Mouse (Mus musculus): ENCODE data around the gene Naa15. TPM values are rescaled to one million over a fixed set of nuclear protein-coding genes. Genes with fewer than 3 reads are reported as not detected.

Gene Naa15
- total and polyA plus RNA-seq, 3 experiments: 27.6 to 95.3 (median 59.0) TPM

DNA sequence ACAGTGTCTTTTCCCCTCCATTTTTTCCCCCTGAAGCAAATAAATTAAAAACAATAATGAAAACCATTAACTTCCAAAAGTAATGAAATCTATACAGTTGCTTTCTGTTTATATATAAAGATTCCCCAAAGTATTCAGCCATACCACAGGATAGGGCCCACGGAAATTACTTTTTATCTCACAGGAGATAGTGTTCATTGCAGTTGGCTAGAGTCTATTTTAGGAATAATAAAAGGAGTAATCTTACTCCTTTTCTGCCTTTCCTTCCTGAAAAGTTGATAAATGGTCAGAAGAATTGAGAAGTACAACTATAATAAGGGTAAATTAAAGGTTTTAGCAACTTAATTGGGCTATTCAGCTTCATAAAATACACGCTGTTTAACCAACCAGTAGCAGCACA, 53.6 kb downstream of the Naa15 start:
- peaks cover 0 to 4% of the 10 kb centered on the region in 2 experiments; a peak in 1 of 4 replicates for H3K4me1 ChIP-seq (ENCODE audit: control insufficient read depth in 1 of 2, insufficient read depth in 2 of 2)

GRCm38 (mm10) chr3:51475706-51476105, 60.8 kb downstream of the Naa15 start:
- dilution Hi-C loops (cut with MboI; ENCODE audit: extremely low pct_ligation_motif_present, extremely low pct_unique_long_range_greater_than_20kb, low sequenced_read_pairs): no loop called here
- H3K9me3 ChIP-seq (replicated peaks; ENCODE audit: low read length): no peaks in the 10 kb centered on the region
- no peak for DNase-seq (ENCODE audit: extremely low read depth)
- in situ Hi-C loops (cut with MboI; ENCODE audit: low pct_ligation_motif_present, low pct_unique_long_range_greater_than_20kb, low sequenced_read_pairs): no loop called here
- H3K36me3 ChIP-seq (replicated peaks in 1 of 2; ENCODE audit: control insufficient read depth in 1 of 2, insufficient read depth in 1 of 2, low read length in 1 of 2): peaks cover 27 to 52% of the 10 kb centered on the region in 2 experiments
- H3K4me3 ChIP-seq (replicated peaks in 1 of 3; ENCODE audit: low read depth in 2 of 3, low read length in 2 of 3, poor library complexity in 1 of 3): no peak overlapping the region
- H3K27ac ChIP-seq (ENCODE audit: insufficient read depth, low read depth): no peak overlapping the region
- H3K4me1 ChIP-seq (ENCODE audit: control insufficient read depth in 1 of 2, insufficient read depth in 2 of 2): no peaks in the 10 kb centered on the region
- TF ChIP-seq BHLHE40 (IDR thresholded peaks at IDR 0.05; ENCODE audit: low read depth, low read length) (no peak), ZC3H11A (IDR thresholded peaks at IDR 0.05; ENCODE audit: low read depth, low read length) (no peak), POLR2AphosphoS2 (IDR thresholded peaks at IDR 0.05; ENCODE audit: low read depth, low read length) (no peak), JUND (conservative IDR thresholded peaks at IDR 0.05; ENCODE audit: low read depth, low read length) (no peak), RAD21 (IDR thresholded peaks at IDR 0.05; ENCODE audit: low read depth, low read length) (no peak), NELFE (IDR thresholded peaks at IDR 0.05; ENCODE audit: low read depth, low read length) (no peak), SIN3A (IDR thresholded peaks at IDR 0.05; ENCODE audit: low read length) (no peak), ZMIZ1 (IDR thresholded peaks at IDR 0.05; ENCODE audit: low read depth, low read length) (no peak), KAT2A (IDR thresholded peaks at IDR 0.05; ENCODE audit: insufficient replicate concordance, low read length) (no peak), MAFK (IDR thresholded peaks at IDR 0.05; ENCODE audit: insufficient replicate concordance, low read length) (no peak)
- H3K79me2 ChIP-seq (replicated peaks; ENCODE audit: control insufficient read depth, extremely low read depth, insufficient read depth, poor library complexity, severe bottlenecking): no peaks in the 10 kb centered on the region; the same call in 1 of the 2 replicates
- no peak overlapping the region for H3K4me2 ChIP-seq (ENCODE audit: insufficient read depth, low read depth, poor library complexity, severe bottlenecking)
- H3K9ac ChIP-seq (ENCODE audit: insufficient read depth, low read depth): no peak overlapping the region
- H3K27me3 ChIP-seq (replicated peaks): no peaks in the 10 kb centered on the region

More for the DNA sequence above, 53.6 kb downstream of the Naa15 start:
- peaks cover 46 to 92% of the 10 kb centered on the region in 2 experiments for H3K36me3 ChIP-seq (replicated peaks in 1 of 2; ENCODE audit: control insufficient read depth in 1 of 2, insufficient read depth in 1 of 2, low read length in 1 of 2)
- no peaks in the 10 kb centered on the region; the same call in 1 of the 2 replicates for H3K79me2 ChIP-seq (replicated peaks; ENCODE audit: control insufficient read depth, extremely low read depth, insufficient read depth, poor library complexity, severe bottlenecking)
- H3K4me2 ChIP-seq (ENCODE audit: insufficient read depth, low read depth, poor library complexity, severe bottlenecking): no peak overlapping the region
- dilution Hi-C loops (cut with MboI; ENCODE audit: extremely low pct_ligation_motif_present, extremely low pct_unique_long_range_greater_than_20kb, low sequenced_read_pairs): no loop called here
- no peak overlapping the region for H3K9ac ChIP-seq (ENCODE audit: insufficient read depth, low read depth)
- no peak for DNase-seq (ENCODE audit: extremely low read depth)
- in situ Hi-C loops (cut with MboI; ENCODE audit: low pct_ligation_motif_present, low pct_unique_long_range_greater_than_20kb, low sequenced_read_pairs): no loop called here
- no peak overlapping the region for H3K27ac ChIP-seq (ENCODE audit: insufficient read depth, low read depth)
- H3K4me3 ChIP-seq (replicated peaks in 1 of 3; ENCODE audit: low read depth in 2 of 3, low read length in 2 of 3, poor library complexity in 1 of 3): no peak overlapping the region
- no peaks in the 10 kb centered on the region for H3K9me3 ChIP-seq (replicated peaks; ENCODE audit: low read length)
- H3K27me3 ChIP-seq (replicated peaks): no peaks in the 10 kb centered on the region
- TF ChIP-seq PAX5 (IDR thresholded peaks at IDR 0.05; ENCODE audit: low read length) (no peak), GABPA (IDR thresholded peaks at IDR 0.05; ENCODE audit: insufficient replicate concordance, low read depth, low read length) (no peak), SMC3 (IDR thresholded peaks at IDR 0.05; ENCODE audit: low read depth, low read length) (no peak), USF1 (IDR thresholded peaks at IDR 0.05; ENCODE audit: low read depth, low read length) (no peak), TBP (conservative IDR thresholded peaks at IDR 0.05; ENCODE audit: low read depth, low read length) (no peak), NELFE (IDR thresholded peaks at IDR 0.05; ENCODE audit: low read depth, low read length) (no peak), NRF1 (IDR thresholded peaks at IDR 0.05; ENCODE audit: low read depth, low read length) (no peak), CHD1 (IDR thresholded peaks at IDR 0.05; ENCODE audit: low read depth, low read length) (no peak)

Data from CH12.LX (cell line).